Mouse (Mus musculus) liver, embryonic 16.5 days (tissue): ENCODE measurements around the gene Pigk. TPM values are rescaled to one million over a fixed set of nuclear protein-coding genes. Genes with fewer than 3 reads are reported as not detected.

Source experiments
- ATAC-seq: fragments of 200-750 bp; cut with Nextera tagmentation; 2 replicates; pipeline ENCODE4 v1.8.0; 2017; ENCODE audit warnings: low read depth, mild to moderate bottlenecking, moderate number of reproducible peaks, moderate library complexity
- H3K27ac ChIP-seq: fragments of 300-500 bp; sonication (generic); 2 replicates; pipeline ENCODE4 v1.5.1; 2014; ENCODE audit warnings: mild to moderate bottlenecking, low read length
- H3K27me3 ChIP-seq: fragments of 300-500 bp; sonication (generic); 2 replicates; pipeline ENCODE4 v1.6.1; 2014; ENCODE audit warnings: low read depth, low read length, mixed read lengths; ENCODE audit not compliant: control insufficient read depth, insufficient read depth
- H3K36me3 ChIP-seq: fragments of 300-500 bp; sonication (generic); 2 replicates; pipeline ENCODE4 v1.6.1; 2014; ENCODE audit warnings: mild to moderate bottlenecking; ENCODE audit not compliant: control insufficient read depth, insufficient read depth
- H3K4me1 ChIP-seq: fragments of 300-500 bp; sonication (generic); 2 replicates; pipeline ENCODE4 v1.6.1; 2014; ENCODE audit warnings: low read depth, low read length, mixed read lengths; ENCODE audit not compliant: control insufficient read depth
- H3K4me2 ChIP-seq: fragments of 300-500 bp; sonication (generic); 2 replicates; pipeline ENCODE4 v1.6.1; 2014; ENCODE audit warnings: low read depth, low read length, mixed read lengths
- H3K4me3 ChIP-seq: fragments of 300-500 bp; sonication (generic); 2 replicates; pipeline ENCODE4 v1.5.1; 2014; ENCODE audit warnings: low read depth, mild to moderate bottlenecking, low read length
- H3K9ac ChIP-seq: fragments of 300-500 bp; sonication (generic); 2 replicates; pipeline ENCODE4 v1.6.1; 2014; ENCODE audit warnings: low read depth, low read length
- H3K9me3 ChIP-seq: fragments of 300-500 bp; sonication (generic); replicated peaks from 2 replicates; pipeline ENCODE4 v1.6.1; 2016; ENCODE audit warnings: low read length; ENCODE audit not compliant: control insufficient read depth
- WGBS: fragments of 180-500 bp; shearing (Covaris S2); extraction: QIAGEN DNeasy Blood & Tissue Kit; methylation state at CpG from one replicate; pipeline ENCODE4 v1.1.7; 2014; ENCODE audit not compliant: insufficient replicate concordance; 5-methylcytosine and 5-hydroxymethylcytosine counted together
- polyA plus RNA-seq: library from polyadenylated mRNA; unstranded; fragments of >200 nt; fragmentation: Nextera tagmentation; extraction: Ambion mirVana; gene quantifications from 2 replicates; pipeline ENCODE4 v1.2.1, GENCODE M21; 2015

The Pigk gene
- polyA plus RNA-seq, 1 experiment from 2014 or later = 22.1 TPM

DNA sequence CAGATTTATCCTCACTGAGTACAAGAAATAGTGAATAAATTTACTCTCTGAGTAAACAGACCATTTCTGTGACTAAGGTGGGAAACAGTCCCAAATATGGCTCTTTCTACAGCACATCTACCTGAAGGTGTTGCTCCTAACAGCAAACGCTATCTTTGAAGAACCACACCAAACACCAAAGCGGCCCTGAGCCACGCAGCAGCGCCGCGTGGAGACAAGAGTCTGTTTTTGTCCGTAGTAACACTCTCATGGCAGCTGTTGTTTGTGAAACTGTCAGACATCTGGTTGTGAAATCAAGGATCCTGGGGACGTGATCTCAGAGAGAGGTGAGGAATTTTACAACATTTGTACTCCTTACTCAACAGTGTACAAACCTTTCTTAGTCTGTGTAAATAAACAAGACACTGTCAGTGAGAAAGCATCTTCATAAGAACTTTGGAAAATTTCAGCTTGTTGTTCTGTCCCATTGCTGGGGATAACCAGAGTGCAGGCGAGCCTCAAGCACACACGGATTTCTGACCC lies 248.0 kb downstream of the Pigk start:
- Histone ChIP-seq H3K4me3 (no peak overlapping the region), H3K27me3 (no peaks in the 10 kb centered on the region), H3K9ac (no peak overlapping the region), H3K9me3 (no peaks in the 10 kb centered on the region), H3K4me2 (no peak overlapping the region), H3K4me1 (no peaks in the 10 kb centered on the region), H3K36me3 (no peaks in the 10 kb centered on the region), H3K27ac (no peak overlapping the region)
- ATAC-seq = no peak
- WGBS = 62% methylated on average over 10 of the region's 10 CpGs

DNA sequence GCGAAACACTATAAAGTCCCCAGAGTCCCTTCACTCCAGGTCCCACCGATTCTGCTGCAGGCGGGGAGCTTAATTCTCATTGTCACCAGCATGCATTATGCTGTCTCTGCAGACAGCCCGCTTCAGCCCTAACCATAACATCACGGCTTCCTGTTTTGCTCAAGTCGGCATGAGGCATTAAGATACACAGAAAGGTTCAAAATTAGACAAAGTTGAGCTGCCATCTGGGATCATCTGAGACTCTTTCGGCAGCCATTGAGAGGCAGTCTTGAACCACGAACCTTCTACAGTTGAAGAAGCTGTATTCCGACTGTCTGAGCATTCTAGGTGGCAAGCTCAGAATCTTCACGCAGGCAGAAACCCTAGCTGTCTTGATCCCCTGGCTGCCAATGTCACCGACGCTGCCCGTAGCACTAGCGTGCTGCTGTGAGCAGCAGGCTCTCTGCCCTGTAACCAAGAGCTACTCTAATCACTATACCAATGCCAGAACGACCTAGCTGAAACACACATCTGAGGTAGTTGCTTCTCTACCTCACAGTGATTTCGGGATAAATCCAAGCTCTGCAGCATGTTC lies 256.0 kb downstream of the Pigk start:
- 36% methylated on average over 16 of the region's 16 CpGs for WGBS
- Histone ChIP-seq H3K9ac (no peak overlapping the region), H3K9me3 (no peaks in the 10 kb centered on the region), H3K4me3 (no peak overlapping the region), H3K4me1 (no peaks in the 10 kb centered on the region), H3K27me3 (no peaks in the 10 kb centered on the region), H3K27ac (no peak overlapping the region), H3K36me3 (no peaks in the 10 kb centered on the region), H3K4me2 (no peak overlapping the region)
- ATAC-seq = no peak

DNA sequence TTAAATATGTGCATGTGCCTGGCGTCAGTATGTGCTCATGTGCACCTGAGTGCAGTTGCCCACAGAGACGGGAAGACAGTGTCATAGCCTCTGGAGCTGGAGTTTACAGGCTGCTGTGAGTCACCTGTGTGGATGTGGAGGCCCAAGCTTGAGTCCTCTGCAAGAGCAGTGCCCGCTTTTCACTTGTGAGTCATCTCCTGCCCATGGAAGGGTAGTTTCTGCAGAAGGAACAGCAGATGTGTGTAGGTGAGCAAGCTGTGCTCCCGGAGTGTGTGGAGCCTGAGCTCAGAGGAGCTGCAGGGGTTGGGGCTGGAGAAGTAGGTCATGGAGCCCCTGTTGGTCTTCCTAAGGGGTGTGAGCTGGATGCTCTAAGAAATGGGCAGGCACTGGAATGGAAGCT lies 257.5 kb downstream of the Pigk start:
- no peaks in the 10 kb centered on the region for H3K27me3 ChIP-seq
- no peak overlapping the region for H3K4me3 ChIP-seq
- no peaks in the 10 kb centered on the region for H3K36me3 ChIP-seq
- H3K9me3 ChIP-seq = no peaks in the 10 kb centered on the region
- no peaks in the 10 kb centered on the region for H3K4me1 ChIP-seq
- no peak overlapping the region for H3K4me2 ChIP-seq
- H3K9ac ChIP-seq = no peak overlapping the region
- no peak for ATAC-seq
- no peak overlapping the region for H3K27ac ChIP-seq
- 65% methylated on average over 4 of the region's 4 CpGs for WGBS

DNA sequence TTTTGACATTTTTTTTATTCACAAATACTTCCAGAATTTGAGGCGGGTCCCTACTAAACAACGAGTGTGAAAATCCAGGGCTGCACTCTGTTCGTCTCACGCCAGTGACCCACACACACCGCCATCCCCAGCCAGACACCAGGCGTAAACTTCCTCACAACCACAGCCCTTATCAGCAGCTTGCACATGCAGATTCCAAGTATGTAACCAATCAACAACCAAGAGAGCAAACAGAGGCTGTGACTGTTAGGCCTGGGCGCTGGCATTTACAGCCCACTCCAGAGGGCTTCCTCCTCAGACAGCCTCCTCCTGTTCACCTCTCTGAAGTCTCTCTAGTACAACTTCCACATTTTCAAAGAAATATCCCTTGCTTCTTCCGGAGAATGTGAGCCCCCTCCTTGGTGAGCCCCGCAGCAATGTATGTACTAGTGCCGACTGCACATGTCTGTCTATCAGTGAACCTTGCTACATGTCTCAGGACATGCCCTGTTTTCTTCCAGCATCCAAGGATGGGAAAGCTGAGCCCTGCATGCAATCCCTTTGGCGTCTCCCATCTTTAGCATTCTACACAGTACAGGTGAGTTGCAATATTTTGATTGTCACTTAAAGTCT lies 265.7 kb downstream of the Pigk start:
- Histone ChIP-seq H3K4me1 (no peaks in the 10 kb centered on the region; the same call in 1 of the 2 replicates), H3K27me3 (peaks cover 37% of the 10 kb centered on the region), H3K4me2 (no peak overlapping the region), H3K4me3 (no peak overlapping the region), H3K27ac (no peak overlapping the region), H3K36me3 (no peaks in the 10 kb centered on the region), H3K9me3 (no peaks in the 10 kb centered on the region), H3K9ac (no peak overlapping the region)
- ATAC-seq = peak; percentile 75
- WGBS = 8% methylated on average over 11 of the region's 11 CpGs

DNA sequence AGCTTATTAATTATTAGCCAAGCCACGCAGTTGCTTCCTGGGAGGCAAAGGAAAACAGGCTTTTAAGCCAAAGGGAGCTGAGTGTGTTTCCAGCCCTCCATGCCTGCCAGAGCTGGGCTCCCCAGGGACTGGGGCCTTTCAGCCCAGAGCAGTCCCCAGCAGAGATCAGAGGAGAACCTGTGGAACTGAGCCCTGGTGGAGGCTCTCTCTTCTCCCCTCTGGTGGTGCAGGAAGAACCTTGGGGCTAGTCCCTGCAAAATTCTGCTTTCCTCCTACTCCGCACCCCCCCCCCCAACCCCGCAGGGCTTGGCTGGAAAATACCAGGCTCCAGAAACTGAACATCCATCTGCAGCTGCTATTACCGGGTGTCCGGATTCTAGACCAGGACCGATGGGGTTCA lies 266.5 kb downstream of the Pigk start:
- Histone ChIP-seq H3K9me3 (no peaks in the 10 kb centered on the region), H3K4me2 (no peak overlapping the region), H3K9ac (no peak overlapping the region), H3K36me3 (no peaks in the 10 kb centered on the region), H3K4me3 (no peak overlapping the region), H3K4me1 (no peaks in the 10 kb centered on the region; the same call in 1 of the 2 replicates), H3K27me3 (peaks cover 37% of the 10 kb centered on the region), H3K27ac (no peak overlapping the region)
- ATAC-seq = no peak
- WGBS = 11% methylated on average over 6 of the region's 6 CpGs

DNA sequence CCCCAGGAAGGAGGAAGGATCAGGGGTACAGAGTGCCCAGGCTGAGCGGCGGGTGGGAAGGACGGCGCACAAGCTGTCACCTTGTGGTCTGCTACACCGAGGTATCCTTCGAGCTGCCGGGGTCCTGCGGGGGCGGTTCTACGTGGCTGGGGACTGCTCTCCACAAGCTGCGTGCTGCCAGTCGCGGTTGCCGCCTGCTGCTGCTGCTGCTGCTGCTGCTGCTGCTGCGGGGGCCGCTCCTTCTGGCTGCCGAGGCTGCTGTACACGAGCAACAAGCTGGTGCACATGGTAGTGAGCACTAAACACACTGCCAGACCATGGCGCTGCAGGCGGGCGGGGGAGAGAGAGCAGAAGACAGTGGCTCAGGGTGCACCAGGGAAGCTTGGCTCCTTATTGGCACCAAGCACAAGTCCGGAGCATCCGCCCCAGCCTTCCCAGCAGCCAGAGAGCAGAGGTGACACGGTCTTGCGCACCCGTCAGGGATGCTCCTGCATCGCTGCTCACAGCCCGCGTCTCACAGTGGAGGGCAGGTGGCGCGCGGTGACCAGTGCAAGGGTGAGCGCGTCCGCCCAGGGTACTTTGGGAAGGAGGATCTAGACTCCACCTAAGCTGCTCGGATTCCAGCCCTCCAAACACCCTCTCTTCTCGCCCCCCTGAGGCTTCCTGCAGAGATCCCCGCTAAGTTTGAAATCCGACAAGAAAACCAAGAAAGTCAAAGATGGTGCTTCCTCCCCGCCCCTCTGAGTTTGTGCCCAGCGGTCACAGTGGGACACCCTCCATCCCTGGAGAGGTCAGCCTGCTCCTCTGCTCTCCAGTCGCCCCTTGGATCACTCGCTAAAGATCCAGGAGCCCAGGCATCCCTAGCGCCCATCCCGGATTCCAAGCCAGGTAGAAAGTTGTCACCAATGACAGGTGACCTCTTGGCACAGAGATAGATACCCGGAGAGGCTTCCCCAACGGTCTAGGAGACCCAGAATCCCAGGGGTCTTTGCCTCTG lies 267.4 kb downstream of the Pigk start:
- Histone ChIP-seq H3K9ac (no peak overlapping the region), H3K4me1 (no peaks in the 10 kb centered on the region; the same call in 1 of the 2 replicates), H3K27me3 (peaks cover 37% of the 10 kb centered on the region), H3K4me3 (no peak overlapping the region), H3K4me2 (peak overlapping the region; percentile 28), H3K9me3 (no peaks in the 10 kb centered on the region), H3K27ac (no peak overlapping the region), H3K36me3 (no peaks in the 10 kb centered on the region)
- 0 out of 2 replicates have a peak, but pooled peaks have one; percentile 9 for ATAC-seq
- under 1% methylated on average over 47 of the region's 47 CpGs for WGBS

DNA sequence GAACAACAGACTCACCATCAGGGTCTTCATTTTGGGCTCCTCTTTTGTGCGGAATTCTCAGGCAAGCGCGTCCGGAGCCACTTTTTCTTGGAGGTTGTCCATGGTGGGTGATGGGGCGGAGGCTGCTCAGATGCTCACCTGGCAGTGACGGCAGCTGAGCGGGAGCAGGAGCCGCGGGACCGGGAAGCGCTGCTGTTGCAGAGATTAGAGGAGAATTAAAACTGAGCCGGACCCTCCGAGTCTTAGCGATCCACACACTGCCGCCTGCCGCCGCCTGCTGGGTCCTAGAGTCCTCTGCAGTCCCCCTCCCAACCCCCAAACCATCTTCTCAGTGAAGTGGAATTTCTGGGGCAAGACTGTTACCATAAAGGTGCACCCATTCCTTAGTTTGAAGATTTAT lies 268.1 kb downstream of the Pigk start, which contains the start of gene St6galnac5:
Gene St6galnac5, minus strand, starts transcription at position 259 of the 400 bp plus-strand sequence.
- ATAC-seq = no peak
- H3K4me2 ChIP-seq = peak within 1 kb of the TSS; percentile 28
- H3K27ac ChIP-seq = no peak within 1 kb of the TSS
- peaks cover 37% of the 10 kb centered on the region for H3K27me3 ChIP-seq
- no peak within 1 kb of the TSS for H3K4me3 ChIP-seq
- whole genome bisulfite sequencing = under 1% methylated on average over 17 of the region's 17 CpGs
- H3K36me3 ChIP-seq = no peaks in the 10 kb centered on the region
- no peaks in the 10 kb centered on the region for H3K9me3 ChIP-seq
- H3K4me1 ChIP-seq = no peaks in the 10 kb centered on the region; the same call in 1 of the 2 replicates
- no peak within 1 kb of the TSS for H3K9ac ChIP-seq

DNA sequence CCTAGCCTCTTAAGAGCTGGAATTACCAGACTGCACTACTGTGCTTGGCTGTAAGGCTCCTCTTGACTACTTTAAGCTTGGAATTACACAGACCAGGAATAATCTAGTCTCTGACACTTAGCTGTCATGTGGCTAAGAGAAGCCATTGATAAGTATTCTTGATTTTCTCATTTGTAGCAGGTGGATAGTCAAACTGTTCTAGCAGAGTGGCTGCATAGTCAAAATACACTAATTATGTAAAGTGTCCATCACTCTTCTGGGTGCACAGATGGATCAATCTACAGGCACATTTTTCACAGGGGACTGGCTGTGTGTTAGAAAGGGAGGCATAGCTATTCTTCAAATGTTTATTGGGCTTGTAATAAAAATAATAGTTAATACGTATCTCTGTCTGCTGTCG lies 276.9 kb downstream of the Pigk start:
- 65% methylated on average over 2 of the region's 2 CpGs for WGBS
- H3K9me3 ChIP-seq = no peaks in the 10 kb centered on the region
- no peak overlapping the region for H3K9ac ChIP-seq
- H3K4me3 ChIP-seq = no peak overlapping the region
- H3K27me3 ChIP-seq = no peaks in the 10 kb centered on the region
- H3K27ac ChIP-seq = no peak overlapping the region
- no peak overlapping the region for H3K4me2 ChIP-seq
- H3K4me1 ChIP-seq = no peaks in the 10 kb centered on the region
- no peak for ATAC-seq
- H3K36me3 ChIP-seq = no peaks in the 10 kb centered on the region
